Mouse (Mus musculus): ENCODE results near the gene Xrcc2. TPM values are rescaled to one million over a fixed set of nuclear protein-coding genes. Genes with fewer than 3 reads are reported as not detected.
"Not testable (repeated sequence)": the region's sequence is repeated elsewhere in the genome, so short reads cannot be mapped to it uniquely, and the experiment has no call there.

The Xrcc2 gene
- 18.0 and 20.4 TPM in 2 replicates for polyA plus RNA-seq (2016; fragmentation: Nextera tagmentation; extraction: Ambion mirVana)

- H3K27me3 ChIP-seq (replicated peaks; ENCODE audit: low read depth, poor library complexity, severe bottlenecking): no peaks in the 10 kb centered on the region
- peaks cover 15% of the 10 kb centered on the region for H3K4me1 ChIP-seq
- DNase-seq (ENCODE audit: low spot score): peak; percentile 95
- peak within 1 kb of the TSS; percentile 83 for H3K4me3 ChIP-seq
- H3K36me3 ChIP-seq (replicated peaks): peaks cover 30% of the 10 kb centered on the region
- WGBS: 8% methylated on average over 51 of the region's 51 CpGs
- no peaks in the 10 kb centered on the region for H3K9me3 ChIP-seq
- peak within 1 kb of the TSS; percentile 95 for H3K27ac ChIP-seq (replicated peaks)
Observed at GRCm38 (mm10) chr5:25705567-25706349, at the start of gene Xrcc2. Gene Xrcc2 (minus strand): TSS chr5:25705825.

DNA sequence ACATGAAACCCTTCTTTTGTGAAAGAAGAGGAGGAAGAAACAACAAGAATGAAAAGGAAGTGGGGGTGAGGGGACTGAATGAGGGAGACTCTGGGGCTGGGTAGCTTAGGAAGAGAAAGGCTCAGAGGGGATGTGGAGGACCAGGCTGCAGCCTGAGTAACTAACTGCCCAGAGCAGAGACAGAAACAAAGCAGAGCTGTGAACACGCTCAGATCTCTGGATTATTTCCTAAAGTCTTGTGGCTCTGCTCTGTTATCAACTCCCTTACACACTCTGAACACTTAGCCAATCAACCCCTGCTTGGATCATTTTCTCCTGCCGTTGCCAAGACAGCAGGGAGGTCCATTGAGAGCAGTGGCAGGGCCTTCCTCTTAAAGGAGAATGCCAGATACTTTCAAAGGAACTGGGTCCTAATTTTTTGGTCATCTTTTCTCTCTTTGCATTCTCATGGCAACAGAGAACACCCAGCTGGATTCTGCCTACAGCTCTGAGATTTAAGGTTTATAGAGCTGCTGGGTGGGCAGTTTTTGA lies 48.7 kb upstream of the Xrcc2 start:
- 17% methylated on average over 2 of the region's 2 CpGs for WGBS
- Histone ChIP-seq H3K9me3 (no peaks in the 10 kb centered on the region), H3K27ac (replicated peaks) (no peak overlapping the region), H3K4me3 (no peak overlapping the region), H3K36me3 (replicated peaks) (no peaks in the 10 kb centered on the region), H3K4me1 (peaks cover 31% of the 10 kb centered on the region), H3K27me3 (replicated peaks; ENCODE audit: low read depth, poor library complexity, severe bottlenecking) (0 out of 2 replicates have a peak, but pooled peaks cover 2% of the 10 kb centered on the region)
- no peak for DNase-seq (ENCODE audit: low spot score)

DNA sequence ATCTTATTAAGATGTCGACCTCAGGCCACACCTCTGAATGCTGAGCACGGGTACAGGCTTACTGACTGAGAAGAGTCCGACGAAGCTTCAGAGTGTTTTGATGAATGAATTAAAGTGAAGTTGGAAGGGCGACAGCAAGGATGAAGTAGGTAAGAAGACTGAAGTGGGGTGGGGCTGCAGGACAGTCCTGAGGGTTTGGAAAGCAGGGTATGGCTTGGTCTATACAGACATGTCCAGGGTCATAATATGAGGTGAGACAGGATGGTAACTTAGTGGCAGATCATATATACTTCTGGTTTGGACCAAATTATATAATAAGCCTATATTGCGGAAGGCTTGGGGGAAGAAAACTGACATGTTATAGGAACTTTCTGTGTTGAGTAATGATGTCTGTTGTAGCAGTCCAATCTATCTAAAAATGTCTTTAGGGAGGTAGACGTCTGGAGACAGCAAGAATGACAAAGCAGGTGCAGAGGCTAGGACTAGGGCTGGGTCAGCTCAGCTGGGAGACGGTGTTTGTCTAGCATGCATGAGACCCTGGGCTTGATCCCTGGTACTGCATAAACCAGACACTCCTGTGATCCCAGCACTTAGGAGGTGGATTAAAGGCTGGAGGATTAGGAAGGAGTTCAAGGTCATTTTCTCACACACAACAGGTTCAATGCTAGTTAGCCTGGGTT lies 48.1 kb upstream of the Xrcc2 start:
- DNase-seq (ENCODE audit: low spot score): no peak
- no peak overlapping the region for H3K27ac ChIP-seq (replicated peaks)
- H3K4me1 ChIP-seq: peaks cover 32% of the 10 kb centered on the region
- 0 out of 2 replicates have a peak, but pooled peaks cover 2% of the 10 kb centered on the region for H3K27me3 ChIP-seq (replicated peaks; ENCODE audit: low read depth, poor library complexity, severe bottlenecking)
- no peaks in the 10 kb centered on the region for H3K9me3 ChIP-seq
- H3K36me3 ChIP-seq (replicated peaks): no peaks in the 10 kb centered on the region
- WGBS: 48% methylated on average over 8 of the region's 8 CpGs
- no peak overlapping the region for H3K4me3 ChIP-seq

GRCm38 (mm10) chr5:25752862-25753261 lies 47.2 kb upstream of the Xrcc2 start:
- Histone ChIP-seq H3K36me3 (replicated peaks) (no peaks in the 10 kb centered on the region), H3K9me3 (no peaks in the 10 kb centered on the region), H3K27me3 (replicated peaks; ENCODE audit: low read depth, poor library complexity, severe bottlenecking) (0 out of 2 replicates have a peak, but pooled peaks cover under 1% of the 10 kb centered on the region), H3K4me1 (peaks cover 35% of the 10 kb centered on the region), H3K27ac (replicated peaks) (no peak overlapping the region), H3K4me3 (no peak overlapping the region)
- DNase-seq (ENCODE audit: low spot score): no peak
- WGBS: 85% methylated on average over 5 of the region's 5 CpGs

DNA sequence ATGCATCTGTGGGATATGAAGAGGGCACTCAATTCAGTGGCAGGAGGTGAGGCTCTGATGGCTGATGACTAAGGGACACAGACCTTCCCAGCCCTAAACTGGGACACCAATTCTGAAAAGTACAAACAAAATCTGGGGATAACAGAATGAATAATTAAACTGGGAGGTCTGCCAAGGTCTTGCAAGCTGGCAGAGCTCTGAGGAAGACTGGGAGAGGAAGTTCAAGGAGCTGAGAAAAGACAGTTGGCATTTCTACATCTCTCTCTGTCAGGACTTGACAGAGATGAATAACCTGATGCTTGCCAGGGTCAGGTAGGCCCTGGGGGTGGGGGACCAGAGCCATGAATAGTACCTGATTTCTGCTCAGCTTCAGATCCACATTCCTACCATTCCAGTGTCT lies 45.9 kb upstream of the Xrcc2 start:
- no peak overlapping the region for H3K27ac ChIP-seq (replicated peaks)
- peaks cover 35% of the 10 kb centered on the region for H3K4me1 ChIP-seq
- no peak for DNase-seq (ENCODE audit: low spot score)
- H3K4me3 ChIP-seq: no peak overlapping the region
- no peaks in the 10 kb centered on the region for H3K27me3 ChIP-seq (replicated peaks; ENCODE audit: low read depth, poor library complexity, severe bottlenecking)
- H3K36me3 ChIP-seq (replicated peaks): no peaks in the 10 kb centered on the region
- H3K9me3 ChIP-seq: no peaks in the 10 kb centered on the region

DNA sequence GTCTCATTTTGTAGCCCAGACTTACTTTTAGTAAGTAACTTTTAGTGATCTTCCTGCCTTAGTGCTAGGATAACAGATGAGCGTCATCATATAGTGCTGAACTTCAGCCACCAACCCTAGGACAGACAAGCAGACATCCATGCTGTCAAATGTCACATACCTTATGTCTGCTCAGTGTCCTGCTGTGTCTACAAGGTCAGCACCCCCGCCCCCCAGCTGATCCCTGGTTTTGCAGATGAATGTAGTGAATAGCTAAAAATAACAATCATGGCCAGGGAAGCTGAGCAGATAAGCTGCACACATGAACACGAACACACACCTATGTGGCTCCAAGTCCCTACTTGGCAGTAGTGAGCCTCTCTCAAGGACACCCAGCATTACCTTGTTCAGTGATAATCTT lies 43.0 kb upstream of the Xrcc2 start:
- Histone ChIP-seq H3K36me3 (replicated peaks) (no peaks in the 10 kb centered on the region), H3K4me1 (peaks cover 18% of the 10 kb centered on the region), H3K9me3 (no peaks in the 10 kb centered on the region), H3K4me3 (no peak overlapping the region), H3K27me3 (replicated peaks; ENCODE audit: low read depth, poor library complexity, severe bottlenecking) (no peaks in the 10 kb centered on the region), H3K27ac (replicated peaks) (no peak overlapping the region)
- DNase-seq (ENCODE audit: low spot score): no peak
- 78% methylated on average over 3 of the region's 3 CpGs for WGBS

- Histone ChIP-seq H3K36me3 (replicated peaks) (no peaks in the 10 kb centered on the region), H3K9me3 (no peaks in the 10 kb centered on the region), H3K4me1 (peaks cover 14% of the 10 kb centered on the region), H3K27me3 (replicated peaks; ENCODE audit: low read depth, poor library complexity, severe bottlenecking) (no peaks in the 10 kb centered on the region), H3K4me3 (no peak overlapping the region), H3K27ac (replicated peaks) (no peak overlapping the region)
- DNase-seq (ENCODE audit: low spot score): no peak
Observed at GRCm38 (mm10) chr5:25747904-25748303, 42.3 kb upstream of the Xrcc2 start.

DNA sequence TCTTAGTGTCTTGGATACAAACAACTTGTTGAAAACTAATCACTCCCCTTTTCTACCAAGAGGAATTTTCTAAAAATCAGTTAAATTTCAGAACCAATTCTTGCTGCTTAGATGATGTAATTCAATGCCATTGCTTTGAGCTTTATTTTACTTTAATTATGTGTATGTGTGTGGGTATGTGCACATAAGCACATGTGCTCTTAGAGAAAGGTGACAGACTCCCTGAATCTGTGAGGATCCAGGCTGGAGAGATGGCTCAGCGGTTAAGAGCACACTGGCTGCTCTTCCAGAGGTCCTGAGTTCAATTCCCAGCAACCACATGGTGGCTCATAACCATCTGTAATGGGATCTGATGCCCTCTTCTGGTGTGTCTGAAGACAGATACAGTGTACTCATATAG lies 33.3 kb upstream of the Xrcc2 start:
- not testable (repeated sequence) for H3K9me3 ChIP-seq; H3K27me3 ChIP-seq (replicated peaks; ENCODE audit: low read depth, poor library complexity, severe bottlenecking); H3K4me1 ChIP-seq; H3K4me3 ChIP-seq; H3K36me3 ChIP-seq (replicated peaks); DNase-seq (ENCODE audit: low spot score); H3K27ac ChIP-seq (replicated peaks)
- WGBS: 92% methylated on average over 1 of the region's 1 CpGs

GRCm38 (mm10) chr5:25738448-25738847 lies 32.8 kb upstream of the Xrcc2 start:
- Histone ChIP-seq H3K27ac (replicated peaks) (no peak overlapping the region), H3K4me1 (0 out of 2 replicates have a peak, but pooled peaks cover 3% of the 10 kb centered on the region), H3K27me3 (replicated peaks; ENCODE audit: low read depth, poor library complexity, severe bottlenecking) (no peaks in the 10 kb centered on the region), H3K4me3 (no peak overlapping the region), H3K36me3 (replicated peaks) (no peaks in the 10 kb centered on the region), H3K9me3 (no peaks in the 10 kb centered on the region)
- WGBS: 67% methylated on average over 3 of the region's 3 CpGs
- no peak for DNase-seq (ENCODE audit: low spot score)

- Histone ChIP-seq H3K36me3 (replicated peaks) (no peaks in the 10 kb centered on the region), H3K27ac (replicated peaks) (no peak overlapping the region), H3K4me3 (no peak overlapping the region), H3K9me3 (no peaks in the 10 kb centered on the region), H3K4me1 (no peaks in the 10 kb centered on the region), H3K27me3 (replicated peaks; ENCODE audit: low read depth, poor library complexity, severe bottlenecking) (no peaks in the 10 kb centered on the region)
- no peak for DNase-seq (ENCODE audit: low spot score)
- 86% methylated on average over 2 of the region's 2 CpGs for WGBS
Observed at GRCm38 (mm10) chr5:25735861-25736260, 30.2 kb upstream of the Xrcc2 start.

DNA sequence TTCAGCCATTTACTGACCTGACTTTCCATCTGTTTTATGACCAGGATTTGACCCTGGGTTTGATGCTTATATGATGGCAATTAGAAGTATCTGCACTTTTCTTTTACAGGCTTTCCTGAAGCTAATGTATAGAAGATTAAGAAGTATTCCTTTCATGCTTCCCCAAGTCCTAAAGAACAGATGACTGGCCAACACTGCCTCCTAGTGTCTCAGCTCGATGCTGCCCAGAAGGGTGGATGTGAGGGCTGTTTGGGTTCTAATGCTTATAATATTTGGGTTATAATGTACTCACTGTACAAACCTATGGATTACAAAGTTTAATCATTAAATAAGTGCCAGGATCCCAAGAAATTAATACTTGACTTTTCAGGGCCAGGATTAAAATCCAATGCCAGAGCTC lies 28.7 kb upstream of the Xrcc2 start:
- H3K4me3 ChIP-seq: no peak overlapping the region
- no peaks in the 10 kb centered on the region for H3K36me3 ChIP-seq (replicated peaks)
- H3K4me1 ChIP-seq: no peaks in the 10 kb centered on the region
- no peaks in the 10 kb centered on the region for H3K9me3 ChIP-seq
- WGBS: 22% methylated on average over 1 of the region's 1 CpGs
- peak; percentile 42 for DNase-seq (ENCODE audit: low spot score)
- no peak overlapping the region for H3K27ac ChIP-seq (replicated peaks)
- no peaks in the 10 kb centered on the region for H3K27me3 ChIP-seq (replicated peaks; ENCODE audit: low read depth, poor library complexity, severe bottlenecking)

DNA sequence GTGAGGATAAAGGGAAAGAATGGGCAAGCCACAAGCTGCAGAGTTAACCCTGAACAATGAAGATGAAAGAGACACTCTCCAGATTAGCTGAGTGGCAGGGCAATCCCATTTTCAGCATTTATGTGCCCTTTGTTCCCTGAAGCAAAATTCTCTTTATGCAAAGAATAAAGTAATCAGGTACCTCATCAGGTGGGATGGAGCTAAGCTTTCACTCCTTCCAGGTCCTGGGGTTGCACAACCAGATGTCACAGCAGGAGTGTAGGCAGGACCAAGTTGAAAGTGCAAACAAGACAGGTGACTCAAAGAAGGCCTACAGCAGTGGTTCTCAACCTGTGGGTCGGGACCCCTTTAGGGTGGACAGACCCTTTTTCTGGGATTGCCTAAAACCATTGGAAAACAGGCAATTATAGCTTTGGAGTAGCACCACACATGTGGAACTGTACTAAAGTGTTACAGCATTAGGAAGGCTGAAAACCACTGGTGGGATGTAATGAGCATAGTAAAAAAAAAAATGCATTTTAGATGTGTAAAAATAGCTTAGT lies 18.6 kb upstream of the Xrcc2 start:
- no peak overlapping the region for H3K27ac ChIP-seq (replicated peaks)
- 35% methylated on average over 1 of the region's 1 CpGs for WGBS
- H3K4me3 ChIP-seq: no peak overlapping the region
- DNase-seq (ENCODE audit: low spot score): no peak
- H3K36me3 ChIP-seq (replicated peaks): no peaks in the 10 kb centered on the region
- H3K9me3 ChIP-seq: no peaks in the 10 kb centered on the region
- H3K27me3 ChIP-seq (replicated peaks; ENCODE audit: low read depth, poor library complexity, severe bottlenecking): no peaks in the 10 kb centered on the region
- H3K4me1 ChIP-seq: no peaks in the 10 kb centered on the region

DNA sequence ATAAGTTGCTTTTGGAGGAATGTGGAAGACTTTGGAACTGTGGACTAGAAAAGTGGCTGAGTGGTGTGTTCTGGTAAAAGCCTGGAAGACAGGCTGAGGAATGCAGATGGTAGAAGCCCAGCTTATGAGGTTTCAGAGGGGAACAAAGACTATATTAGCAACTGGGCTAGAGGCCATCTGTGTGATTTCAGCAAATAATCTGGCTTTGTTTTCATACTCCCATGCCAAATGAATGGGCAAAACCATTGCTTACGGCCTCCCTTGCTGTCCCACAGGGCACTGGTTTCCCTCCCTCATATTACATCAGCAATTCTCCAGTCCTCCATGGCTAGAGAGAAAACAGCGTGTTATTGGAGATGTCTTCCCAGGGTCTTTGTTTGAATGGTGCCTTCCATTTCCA lies 17.4 kb upstream of the Xrcc2 start:
- Histone ChIP-seq H3K4me3 (no peak overlapping the region), H3K4me1 (no peaks in the 10 kb centered on the region), H3K36me3 (replicated peaks) (no peaks in the 10 kb centered on the region), H3K27ac (replicated peaks) (no peak overlapping the region), H3K9me3 (no peaks in the 10 kb centered on the region), H3K27me3 (replicated peaks; ENCODE audit: low read depth, poor library complexity, severe bottlenecking) (no peaks in the 10 kb centered on the region)
- no peak for DNase-seq (ENCODE audit: low spot score)
- 73% methylated on average over 2 of the region's 2 CpGs for WGBS
